Mouse (Mus musculus) heart, adult 11 months (tissue): ENCODE measurements around the gene Stx1a.

Source experiments
- DNase-seq: peaks from one replicate; pipeline ENCODE4 v3.0.0; 2022

The Stx1a gene

GRCm38 (mm10) chr5:135008671-135009589, 14.4 kb upstream of the Stx1a start, which contains the start of gene Abhd11:
Gene Abhd11 (plus strand): TSS chr5:135009152.
- DNase-seq = peak; percentile 100

GRCm38 (mm10) chr5:135009590-135010319, 13.5 kb upstream of the Stx1a start:
- peak; percentile 99 for DNase-seq

GRCm38 (mm10) chr5:135010320-135010709, 13.0 kb upstream of the Stx1a start:
- DNase-seq = peak; percentile 94

- peak; percentile 94 for DNase-seq
These were observed 12.2 kb upstream of the Stx1a start for GRCm38 (mm10) chr5:135010841-135011743.

GRCm38 (mm10) chr5:135011809-135012613, 11.3 kb upstream of the Stx1a start:
- peak; percentile 94 for DNase-seq

- peak; percentile 96 for DNase-seq
These were observed 10.4 kb upstream of the Stx1a start for GRCm38 (mm10) chr5:135012671-135013441.

GRCm38 (mm10) chr5:135015497-135015896, 7.8 kb upstream of the Stx1a start:
- peak; percentile 97 for DNase-seq

- no peak for DNase-seq
These were observed 7.0 kb upstream of the Stx1a start for GRCm38 (mm10) chr5:135016224-135016759.

GRCm38 (mm10) chr5:135021814-135022213, 1.5 kb upstream of the Stx1a start:
- DNase-seq = peak; percentile 96

- DNase-seq = peak; percentile 94
These were observed 1.5 kb downstream of the Stx1a start for GRCm38 (mm10) chr5:135024665-135025224.

- DNase-seq = no peak
These were observed 2.6 kb downstream of the Stx1a start for GRCm38 (mm10) chr5:135025899-135026298.

- no peak for DNase-seq
These were observed 5.9 kb downstream of the Stx1a start for GRCm38 (mm10) chr5:135029007-135029854.

GRCm38 (mm10) chr5:135032581-135032980, 9.3 kb downstream of the Stx1a start:
- no peak for DNase-seq

- no peak for DNase-seq
These were observed 11.3 kb downstream of the Stx1a start for GRCm38 (mm10) chr5:135034593-135034992.

GRCm38 (mm10) chr5:135035608-135036359, 12.5 kb downstream of the Stx1a start:
- DNase-seq = no peak

- DNase-seq = no peak
These were observed 14.7 kb downstream of the Stx1a start for GRCm38 (mm10) chr5:135037946-135038345.

GRCm38 (mm10) chr5:135039541-135039940, 16.3 kb downstream of the Stx1a start:
- DNase-seq = no peak

GRCm38 (mm10) chr5:135040059-135040458, 16.8 kb downstream of the Stx1a start:
- no peak for DNase-seq

- DNase-seq = no peak
These were observed 17.5 kb downstream of the Stx1a start for GRCm38 (mm10) chr5:135040777-135041176.
